Mouse (Mus musculus): ENCODE data around the gene Gm44805. TPM values are rescaled to one million over a fixed set of nuclear protein-coding genes. Genes with fewer than 3 reads are reported as not detected.
A peak's percentile ranks its signal among the peaks of the same experiment; 100 is the strongest.

Gm44805 gene
- polyA plus RNA-seq, 1 experiment from 2014 or later: not detected

GRCm38 (mm10) chr7:19633855-19634254 is 47.4 kb downstream of the Gm44805 start:
- Histone ChIP-seq H3K9ac (no peak overlapping the region), H3K27ac (no peak overlapping the region), H3K9me3 (replicated peaks) (no peaks in the 10 kb centered on the region), H3K36me3 (peaks cover 69% of the 10 kb centered on the region), H3K4me1 (peaks cover 4% of the 10 kb centered on the region; the same call in 1 of the 2 replicates), H3K27me3 (0 out of 2 replicates have a peak, but pooled peaks cover 2% of the 10 kb centered on the region), H3K4me3 (no peak overlapping the region), H3K4me2 (replicated peaks) (no peak overlapping the region)
- no peak for ATAC-seq (ENCODE audit: low FRiP score)
- 95% methylated on average over 15 of the region's 15 CpGs for WGBS

DNA sequence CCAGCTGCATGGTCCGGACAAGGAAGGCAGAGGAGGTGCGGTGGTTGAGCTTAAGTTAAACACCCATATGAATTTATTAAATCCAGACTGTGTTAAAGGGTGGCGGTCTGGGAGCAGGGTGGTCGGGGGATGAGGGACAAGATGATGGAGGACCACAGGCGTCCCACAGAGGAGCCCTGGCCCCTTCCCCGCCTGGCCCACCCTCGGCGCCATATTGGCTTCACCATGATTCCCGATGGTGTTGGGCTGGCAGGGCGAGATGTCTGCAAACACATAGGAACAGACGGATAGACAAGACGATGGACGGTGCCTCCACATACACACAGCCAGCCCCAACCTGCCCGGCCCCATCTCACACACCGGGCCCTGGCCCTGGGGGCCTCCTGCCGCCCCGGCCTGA is 48.0 kb downstream of the Gm44805 start:
- no peak overlapping the region for H3K4me2 ChIP-seq (replicated peaks)
- no peak for ATAC-seq (ENCODE audit: low FRiP score)
- H3K36me3 ChIP-seq: peaks cover 63% of the 10 kb centered on the region
- 0 out of 2 replicates have a peak, but pooled peaks cover 2% of the 10 kb centered on the region for H3K27me3 ChIP-seq
- H3K4me1 ChIP-seq: peaks cover 4% of the 10 kb centered on the region; the same call in 1 of the 2 replicates
- H3K4me3 ChIP-seq: no peak overlapping the region
- WGBS: 94% methylated on average over 17 of the region's 17 CpGs
- H3K9me3 ChIP-seq (replicated peaks): no peaks in the 10 kb centered on the region
- H3K9ac ChIP-seq: no peak overlapping the region
- H3K27ac ChIP-seq: no peak overlapping the region

DNA sequence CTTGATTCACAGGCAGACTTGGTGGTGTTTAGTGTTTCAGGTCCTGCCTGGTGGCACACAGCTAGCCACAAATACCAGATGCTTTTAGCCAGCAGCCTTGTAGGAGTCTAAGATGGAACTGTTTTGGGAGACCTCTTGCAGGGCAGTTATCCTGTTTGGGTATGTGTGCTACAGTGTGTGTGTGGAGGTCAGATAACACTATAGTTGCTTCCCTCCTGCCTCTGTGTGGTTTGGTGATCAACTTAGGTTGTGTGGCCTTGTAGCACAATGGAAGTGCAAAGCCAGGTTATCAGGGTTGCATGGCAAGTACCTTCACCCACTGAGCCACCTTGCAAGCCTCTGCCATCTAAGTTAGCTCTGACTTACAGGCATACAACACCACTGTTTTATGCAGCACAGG is 48.5 kb downstream of the Gm44805 start:
- peaks cover 58% of the 10 kb centered on the region for H3K36me3 ChIP-seq
- H3K9me3 ChIP-seq (replicated peaks): no peaks in the 10 kb centered on the region
- H3K4me1 ChIP-seq: peaks cover 4% of the 10 kb centered on the region; the same call in 1 of the 2 replicates
- H3K4me2 ChIP-seq (replicated peaks): no peak overlapping the region
- H3K27me3 ChIP-seq: 0 out of 2 replicates have a peak, but pooled peaks cover 2% of the 10 kb centered on the region
- no peak overlapping the region for H3K27ac ChIP-seq
- no peak for ATAC-seq (ENCODE audit: low FRiP score)
- no peak overlapping the region for H3K9ac ChIP-seq
- H3K4me3 ChIP-seq: no peak overlapping the region

DNA sequence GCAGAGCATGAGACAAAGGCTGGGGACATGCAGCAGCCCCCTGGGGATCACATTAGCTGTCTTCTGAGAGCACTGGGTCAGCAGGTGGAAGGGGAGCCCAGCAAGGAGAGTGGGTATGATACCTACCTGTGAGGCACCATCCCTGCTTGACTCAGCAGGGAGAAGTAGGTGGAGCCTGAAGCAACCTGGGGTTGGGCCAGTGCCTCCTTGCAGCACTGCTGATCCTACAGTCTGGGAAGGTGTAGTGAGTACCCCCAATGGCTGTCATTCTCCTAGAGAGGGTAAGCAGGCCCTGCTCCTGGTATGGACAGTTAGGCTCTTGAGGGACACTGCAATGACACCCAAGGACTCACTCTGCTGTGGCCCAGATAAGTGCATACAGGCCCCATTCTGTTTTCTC is 48.9 kb downstream of the Gm44805 start:
- peaks cover 53% of the 10 kb centered on the region for H3K36me3 ChIP-seq
- no peak overlapping the region for H3K9ac ChIP-seq
- 0 out of 2 replicates have a peak, but pooled peaks cover 2% of the 10 kb centered on the region for H3K27me3 ChIP-seq
- H3K4me3 ChIP-seq: no peak overlapping the region
- H3K27ac ChIP-seq: no peak overlapping the region
- ATAC-seq (ENCODE audit: low FRiP score): no peak
- no peaks in the 10 kb centered on the region for H3K9me3 ChIP-seq (replicated peaks)
- H3K4me1 ChIP-seq: peaks cover 4% of the 10 kb centered on the region; the same call in 1 of the 2 replicates
- H3K4me2 ChIP-seq (replicated peaks): no peak overlapping the region

DNA sequence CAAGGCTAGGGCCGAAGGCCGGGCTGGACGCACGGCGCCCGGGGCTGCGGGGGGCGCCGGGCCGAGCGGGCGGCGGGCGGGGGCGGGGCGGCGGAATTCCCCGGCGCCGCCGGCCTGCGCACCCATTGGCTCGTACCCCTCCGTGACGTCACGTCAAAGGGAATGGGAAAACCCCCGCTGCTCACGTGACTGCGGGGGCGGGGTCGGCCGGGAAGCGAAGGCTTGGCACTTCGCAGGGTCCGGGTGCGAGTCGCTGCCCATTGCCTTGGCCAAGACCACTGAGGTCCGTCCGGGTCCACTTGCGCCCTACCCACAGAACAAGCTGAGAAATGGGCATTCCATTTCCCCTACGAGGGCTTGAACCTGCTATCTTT is 51.9 kb downstream of the Gm44805 start, which contains the start of gene Relb:
Relb (minus strand) TSS at position 78 of the 374 bp plus-strand sequence.
- Histone ChIP-seq H3K36me3 (peaks cover 24% of the 10 kb centered on the region), H3K4me1 (peaks cover 4% of the 10 kb centered on the region; the same call in 1 of the 2 replicates), H3K9me3 (replicated peaks) (no peaks in the 10 kb centered on the region), H3K27me3 (0 out of 2 replicates have a peak, but pooled peaks cover 2% of the 10 kb centered on the region), H3K27ac (peak within 1 kb of the TSS; percentile 84), H3K9ac (peak within 1 kb of the TSS; percentile 59), H3K4me3 (peak within 1 kb of the TSS; percentile 80), H3K4me2 (replicated peaks) (peak within 1 kb of the TSS; percentile 93)
- ATAC-seq (ENCODE audit: low FRiP score): peak; percentile 80
- 1% methylated on average over 41 of the region's 41 CpGs for WGBS

DNA sequence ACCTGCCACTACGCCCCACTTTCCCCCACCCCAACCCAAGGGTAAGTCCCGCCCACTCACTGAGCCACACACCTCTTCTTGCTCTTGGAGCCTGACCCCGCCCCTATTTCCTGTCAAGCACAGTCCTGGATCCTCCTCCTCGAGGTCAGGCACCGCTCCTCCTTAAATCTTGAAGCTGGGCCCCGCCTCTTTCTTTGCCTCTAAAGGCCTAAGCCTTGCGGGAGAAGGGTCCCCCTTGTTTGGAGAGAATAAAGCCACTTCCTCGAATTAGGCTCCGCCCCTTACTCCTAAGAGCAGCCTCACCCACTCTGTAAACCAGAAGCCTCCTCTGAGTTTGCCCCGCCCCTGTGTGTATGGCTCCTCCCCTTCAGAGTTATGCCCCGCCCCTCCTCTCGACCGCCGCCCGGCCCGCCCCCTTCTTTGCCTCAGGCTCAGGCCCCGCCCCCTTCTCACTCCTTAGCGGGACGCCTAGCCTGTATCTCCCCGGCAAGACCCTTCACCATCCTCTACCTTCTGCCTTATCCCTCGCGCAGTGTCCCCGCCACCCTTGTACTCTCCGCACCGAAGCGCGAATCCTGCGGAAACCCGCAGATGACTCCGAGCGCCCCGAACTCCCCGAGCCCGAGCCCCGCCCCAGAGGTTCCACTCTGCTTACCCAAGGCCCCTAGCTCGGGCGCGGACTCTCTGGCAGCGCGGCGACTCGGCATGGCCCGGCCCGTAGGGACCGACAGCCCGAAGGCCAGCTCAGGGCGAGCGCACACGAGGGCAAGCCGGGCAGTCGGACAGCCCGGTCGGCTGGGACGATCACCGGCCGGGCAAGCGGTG is 52.5 kb downstream of the Gm44805 start:
- Histone ChIP-seq H3K9me3 (replicated peaks) (no peaks in the 10 kb centered on the region), H3K4me2 (replicated peaks) (peak overlapping the region; percentile 93), H3K27me3 (0 out of 2 replicates have a peak, but pooled peaks cover 2% of the 10 kb centered on the region), H3K4me3 (peak overlapping the region; percentile 80), H3K4me1 (peaks cover 4% of the 10 kb centered on the region; the same call in 1 of the 2 replicates), H3K27ac (peak overlapping the region; percentile 84), H3K9ac (peak overlapping the region; percentile 59), H3K36me3 (peaks cover 18% of the 10 kb centered on the region)
- under 1% methylated on average over 57 of the region's 57 CpGs for WGBS
- peak; percentile 91 for ATAC-seq (ENCODE audit: low FRiP score)

DNA sequence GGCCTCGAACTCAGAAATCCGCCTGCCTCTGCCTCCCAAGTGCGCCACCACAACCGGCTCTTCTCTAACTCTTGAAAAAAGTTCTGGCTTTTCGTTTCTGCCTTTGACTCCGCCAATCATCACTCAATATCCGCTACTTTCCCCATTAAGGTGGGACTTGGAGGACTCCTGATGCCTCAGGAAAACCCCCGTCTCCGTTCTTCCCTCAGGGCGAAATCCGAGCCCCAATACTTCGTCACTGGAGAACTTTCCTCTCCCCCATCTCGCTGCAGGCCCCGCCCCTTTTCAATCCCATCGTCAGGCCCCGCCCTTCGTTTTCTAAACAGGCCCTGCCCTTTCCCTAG is 53.1 kb downstream of the Gm44805 start:
- H3K9ac ChIP-seq: no peak overlapping the region
- H3K36me3 ChIP-seq: peaks cover 12% of the 10 kb centered on the region
- no peaks in the 10 kb centered on the region for H3K9me3 ChIP-seq (replicated peaks)
- peak overlapping the region; percentile 84; the same call in 1 of the 2 replicates for H3K27ac ChIP-seq
- 0 out of 2 replicates have a peak, but pooled peaks cover 2% of the 10 kb centered on the region for H3K27me3 ChIP-seq
- H3K4me1 ChIP-seq: peaks cover 4% of the 10 kb centered on the region; the same call in 1 of the 2 replicates
- H3K4me2 ChIP-seq (replicated peaks): peak overlapping the region; percentile 93
- WGBS: 15% methylated on average over 17 of the region's 17 CpGs
- H3K4me3 ChIP-seq: peak overlapping the region; percentile 80
- ATAC-seq (ENCODE audit: low FRiP score): no peak

- 67% methylated on average over 3 of the region's 3 CpGs for WGBS
- Histone ChIP-seq H3K4me3 (no peak overlapping the region), H3K27ac (no peak overlapping the region), H3K36me3 (peaks cover 8% of the 10 kb centered on the region), H3K4me2 (replicated peaks) (peak overlapping the region; percentile 93; the same call in 1 of the 2 replicates), H3K27me3 (0 out of 2 replicates have a peak, but pooled peaks cover 2% of the 10 kb centered on the region), H3K9me3 (replicated peaks) (no peaks in the 10 kb centered on the region), H3K9ac (no peak overlapping the region), H3K4me1 (peaks cover 4% of the 10 kb centered on the region; the same call in 1 of the 2 replicates)
- ATAC-seq (ENCODE audit: low FRiP score): no peak
Measured at GRCm38 (mm10) chr7:19627721-19628120, 53.5 kb downstream of the Gm44805 start.

DNA sequence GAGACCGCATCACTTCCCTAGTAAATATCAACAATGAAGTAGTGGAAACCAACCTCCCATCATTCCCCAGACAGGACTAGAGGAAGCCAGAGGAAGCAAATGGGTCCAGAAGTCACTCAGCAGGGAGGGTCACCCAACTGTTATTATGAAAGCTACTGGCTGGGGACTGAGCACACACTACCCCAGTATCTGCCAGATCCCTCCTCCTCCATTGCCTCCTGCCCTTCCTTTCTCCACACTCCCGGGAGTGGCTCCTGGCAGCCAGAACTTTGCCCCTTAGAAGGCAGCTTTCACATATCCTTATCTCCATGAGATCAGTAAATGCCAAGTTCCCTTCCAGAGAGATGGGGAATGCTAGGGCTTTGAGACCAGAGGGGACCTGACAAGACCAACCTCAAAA is 57.8 kb downstream of the Gm44805 start:
- no peak for ATAC-seq (ENCODE audit: low FRiP score)
- Histone ChIP-seq H3K4me1 (peaks cover 5% of the 10 kb centered on the region; the same call in 1 of the 2 replicates), H3K9ac (no peak overlapping the region), H3K27me3 (peaks cover 3% of the 10 kb centered on the region; the same call in 1 of the 2 replicates), H3K36me3 (no peaks in the 10 kb centered on the region), H3K9me3 (replicated peaks) (no peaks in the 10 kb centered on the region), H3K4me2 (replicated peaks) (no peak overlapping the region), H3K4me3 (no peak overlapping the region), H3K27ac (no peak overlapping the region)
- 71% methylated on average over 2 of the region's 2 CpGs for WGBS

DNA sequence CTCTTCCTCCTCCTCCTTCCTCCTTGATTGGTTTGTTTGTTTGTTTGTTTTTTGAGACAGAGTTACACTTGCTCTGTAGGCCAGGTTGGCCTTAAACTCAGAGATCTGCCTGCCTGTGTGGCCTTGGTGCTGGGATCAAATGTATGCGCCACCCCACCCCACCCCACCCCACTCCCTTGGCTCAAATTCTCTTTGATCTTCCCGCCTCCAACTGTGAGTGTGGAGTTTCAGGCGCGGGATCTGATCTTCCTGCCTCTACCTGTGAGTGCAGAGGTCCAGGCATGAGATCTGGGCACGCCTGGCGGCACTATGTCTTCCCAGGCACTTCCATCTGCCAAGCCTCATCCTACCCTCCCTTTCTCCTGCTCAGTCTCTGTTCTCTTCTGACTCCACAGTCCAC is 59.0 kb downstream of the Gm44805 start:
- peaks cover 3% of the 10 kb centered on the region; the same call in 1 of the 2 replicates for H3K27me3 ChIP-seq
- no peak overlapping the region for H3K9ac ChIP-seq
- no peak for ATAC-seq (ENCODE audit: low FRiP score)
- H3K4me3 ChIP-seq: no peak overlapping the region
- 39% methylated on average over 6 of the region's 6 CpGs for WGBS
- peaks cover 5% of the 10 kb centered on the region; the same call in 1 of the 2 replicates for H3K4me1 ChIP-seq
- H3K27ac ChIP-seq: no peak overlapping the region
- H3K9me3 ChIP-seq (replicated peaks): no peaks in the 10 kb centered on the region
- no peak overlapping the region for H3K4me2 ChIP-seq (replicated peaks)
- H3K36me3 ChIP-seq: no peaks in the 10 kb centered on the region
